Mouse (Mus musculus): ENCODE measurements around the gene Podn. TPM values are rescaled to one million over a fixed set of nuclear protein-coding genes. Genes with fewer than 3 reads are reported as not detected.

Podn gene
- polyA plus RNA-seq, 1 experiment from 2014 or later = 6.5 TPM

DNA sequence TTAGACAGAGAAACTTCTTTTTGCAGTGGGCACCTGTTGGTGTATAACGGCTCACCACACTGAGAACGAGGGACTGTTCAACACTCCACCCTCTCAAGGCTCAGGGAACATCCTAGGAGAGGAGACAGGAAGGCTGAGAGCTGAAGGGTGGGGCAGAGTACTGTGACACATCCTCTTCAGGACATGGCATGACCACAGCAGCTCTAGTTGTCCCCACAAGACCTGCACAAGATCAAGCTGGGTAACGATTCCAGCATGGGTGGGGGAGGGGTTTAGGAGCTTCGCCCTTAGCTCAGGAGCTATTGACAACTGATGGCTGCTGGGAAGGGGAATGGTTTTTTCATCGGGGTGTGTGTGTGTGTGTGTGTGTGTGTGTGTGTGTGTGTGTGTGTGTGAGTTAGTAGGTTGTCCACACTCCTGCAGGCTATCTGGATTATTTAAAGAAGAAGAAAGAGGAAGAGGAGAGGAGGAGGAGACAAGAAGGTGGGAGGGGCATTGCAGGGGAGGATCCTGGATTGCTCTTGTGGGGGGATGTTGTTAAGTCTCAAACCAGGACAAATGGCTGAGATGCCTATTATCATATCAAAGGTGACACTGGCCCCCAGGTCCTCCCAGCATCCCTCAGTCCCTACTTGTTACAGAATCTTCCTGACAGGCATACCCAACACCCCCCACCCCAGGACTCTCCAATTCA, 129.7 kb downstream of the Podn start:
- no peaks in the 10 kb centered on the region for H3K27me3 ChIP-seq (replicated peaks; ENCODE audit: control insufficient read depth, insufficient read depth, low read length)
- 48% methylated on average over 5 of the region's 5 CpGs for WGBS
- no peak for ATAC-seq

More for the DNA sequence above, 129.7 kb downstream of the Podn start:
- no peak overlapping the region for H3K4me2 ChIP-seq (replicated peaks; ENCODE audit: low read depth)
- no peaks in the 10 kb centered on the region for H3K4me1 ChIP-seq (replicated peaks; ENCODE audit: control insufficient read depth, insufficient read depth, low read length)
- H3K27ac ChIP-seq (ENCODE audit: low read depth, low read length) = no peak overlapping the region
- H3K4me3 ChIP-seq (ENCODE audit: low read depth, low read length) = no peak overlapping the region
- TF ChIP-seq CTCF (IDR thresholded peaks at IDR 0.05; ENCODE audit: low read depth) = no peak
- no peaks in the 10 kb centered on the region for H3K36me3 ChIP-seq (ENCODE audit: control insufficient read depth, insufficient read depth)
- no peaks in the 10 kb centered on the region for H3K9me3 ChIP-seq (ENCODE audit: control insufficient read depth)
- H3K9ac ChIP-seq (ENCODE audit: low read depth, low read length) = no peak overlapping the region

Small RNA genes within 50 kb of the gene (microRNA-seq; reads per million reads assigned to microRNA genes)
- gene Mir6397 = not detected

Other genes with a start within 250 kb of the Podn start
- 114 and 121 TPM in 2 replicates for gene Magoh, start 216.7 kb downstream of the Podn start, polyA plus RNA-seq (2015; fragmentation: Nextera tagmentation; extraction: Ambion mirVana)
- gene 0610037L13Rik, start 206.6 kb downstream of the Podn start, polyA plus RNA-seq (2015; fragmentation: Nextera tagmentation; extraction: Ambion mirVana) = 72.4 and 76.2 TPM in 2 replicates
- 128 and 130 TPM in 2 replicates for gene Cpt2, start 172.8 kb downstream of the Podn start, polyA plus RNA-seq (2015; fragmentation: Nextera tagmentation; extraction: Ambion mirVana)
- gene Slc1a7, start 128.1 kb downstream of the Podn start, polyA plus RNA-seq (2015; fragmentation: Nextera tagmentation; extraction: Ambion mirVana) = 0.10 and 0.14 TPM in 2 replicates
- 943 and 956 TPM in 2 replicates for gene Scp2, start 48.6 kb upstream of the Podn start, polyA plus RNA-seq (2015; fragmentation: Nextera tagmentation; extraction: Ambion mirVana)
- 20.6 and 20.8 TPM in 2 replicates for gene Echdc2, start 69.0 kb upstream of the Podn start, polyA plus RNA-seq (2015; fragmentation: Nextera tagmentation; extraction: Ambion mirVana)
- 0.10 and 0.18 TPM in 2 replicates for gene Zyg11a, start 121.6 kb upstream of the Podn start, polyA plus RNA-seq (2015; fragmentation: Nextera tagmentation; extraction: Ambion mirVana)
- gene Zyg11b, start 204.7 kb upstream of the Podn start, polyA plus RNA-seq (2015; fragmentation: Nextera tagmentation; extraction: Ambion mirVana) = 4.0 and 4.3 TPM in 2 replicates
- 83.6 and 91.4 TPM in 2 replicates for gene Coa7, start 231.7 kb upstream of the Podn start, polyA plus RNA-seq (2015; fragmentation: Nextera tagmentation; extraction: Ambion mirVana)

Data from intestine, postnatal 0 days (tissue).